Mouse (Mus musculus): ENCODE results near the gene Dcaf4. TPM values are rescaled to one million over a fixed set of nuclear protein-coding genes. Genes with fewer than 3 reads are reported as not detected.

Gene Dcaf4
- total RNA-seq, 2 experiments from 2014 or later: 38.6 to 49.2 TPM

DNA sequence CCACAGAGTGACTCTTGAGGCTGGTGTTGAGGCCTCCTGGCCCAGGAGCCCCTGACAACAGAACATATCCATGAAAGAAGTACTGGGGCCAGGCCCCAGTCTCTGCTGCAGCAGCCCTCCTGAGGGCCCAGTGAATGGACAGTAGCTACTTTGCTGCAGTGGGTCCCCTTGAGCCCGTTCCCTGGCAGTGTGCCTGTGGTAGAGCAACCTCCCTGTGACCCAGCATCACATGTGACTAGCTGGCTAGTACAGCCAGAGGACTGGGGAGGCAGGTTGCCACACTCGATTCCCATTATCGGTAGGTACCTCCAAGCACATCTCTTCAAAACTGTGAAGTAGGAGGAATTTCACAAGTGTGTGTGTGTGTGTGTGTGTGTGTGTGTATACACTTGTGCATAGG, 12.7 kb downstream of the Dcaf4 start:
- ATAC-seq (replicated peaks; ENCODE audit: low FRiP score, low TSS enrichment, poor library complexity, severe bottlenecking): no peak

DNA sequence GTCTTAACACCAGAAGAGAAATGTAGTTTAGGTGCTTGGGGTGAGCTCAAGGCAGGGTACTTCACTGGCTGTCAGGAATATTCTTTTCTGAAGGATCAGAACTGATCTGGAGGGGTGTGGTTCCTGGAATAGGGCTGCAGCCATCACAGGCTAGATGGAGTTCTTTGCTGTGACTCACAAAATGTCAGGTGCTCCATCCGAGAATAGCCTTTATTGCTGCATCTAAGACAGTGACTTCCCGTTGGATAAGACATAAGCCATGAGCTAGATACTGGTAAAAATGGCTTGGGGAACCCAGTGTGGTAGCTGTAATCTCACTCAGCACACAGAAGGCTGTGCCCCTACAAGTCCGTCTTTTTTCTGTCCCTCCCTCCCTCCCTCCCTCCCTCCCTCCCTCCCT, 13.9 kb downstream of the Dcaf4 start:
- no peak for ATAC-seq (replicated peaks; ENCODE audit: low FRiP score, low TSS enrichment, poor library complexity, severe bottlenecking)

DNA sequence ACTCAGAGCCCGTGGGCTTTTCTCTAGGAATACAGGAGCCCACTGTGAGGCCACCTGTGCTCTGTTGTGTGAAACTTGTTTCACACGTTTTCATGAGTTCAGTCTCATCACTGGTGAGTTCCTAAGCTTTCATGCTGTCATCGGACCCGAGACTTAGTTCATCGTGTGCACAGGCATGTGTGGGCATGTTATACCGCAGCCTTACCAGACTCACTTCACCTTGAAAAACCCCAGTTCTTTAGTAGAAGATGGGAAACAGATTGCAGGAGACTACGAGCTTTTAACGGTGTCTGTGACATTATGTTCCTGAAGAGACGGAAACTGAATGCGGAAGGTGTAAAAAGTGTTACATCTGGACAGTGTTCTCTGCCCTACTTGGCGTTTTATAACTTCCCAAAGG, 15.2 kb downstream of the Dcaf4 start:
- ATAC-seq (replicated peaks; ENCODE audit: low FRiP score, low TSS enrichment, poor library complexity, severe bottlenecking): no peak

DNA sequence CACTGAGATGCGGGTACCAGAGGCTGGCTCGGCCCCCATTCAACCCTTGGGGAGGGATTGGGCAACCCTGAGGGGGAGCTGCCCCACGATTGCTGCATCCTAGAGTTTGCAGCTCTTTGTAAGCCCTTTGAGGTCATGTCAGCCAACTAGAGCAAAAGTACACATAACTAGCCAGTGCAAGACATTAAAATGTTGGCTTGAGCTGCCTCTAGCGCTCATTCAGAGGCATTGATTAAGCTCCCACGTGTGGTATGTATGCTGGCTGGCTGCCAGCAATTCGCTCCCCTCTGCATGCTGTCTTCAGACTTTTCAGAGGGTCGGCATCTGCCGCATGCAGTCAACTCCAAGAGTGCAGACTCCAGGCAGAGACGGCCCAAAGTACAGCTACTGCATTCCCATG, 15.8 kb downstream of the Dcaf4 start:
- ATAC-seq (replicated peaks; ENCODE audit: low FRiP score, low TSS enrichment, poor library complexity, severe bottlenecking): no peak

DNA sequence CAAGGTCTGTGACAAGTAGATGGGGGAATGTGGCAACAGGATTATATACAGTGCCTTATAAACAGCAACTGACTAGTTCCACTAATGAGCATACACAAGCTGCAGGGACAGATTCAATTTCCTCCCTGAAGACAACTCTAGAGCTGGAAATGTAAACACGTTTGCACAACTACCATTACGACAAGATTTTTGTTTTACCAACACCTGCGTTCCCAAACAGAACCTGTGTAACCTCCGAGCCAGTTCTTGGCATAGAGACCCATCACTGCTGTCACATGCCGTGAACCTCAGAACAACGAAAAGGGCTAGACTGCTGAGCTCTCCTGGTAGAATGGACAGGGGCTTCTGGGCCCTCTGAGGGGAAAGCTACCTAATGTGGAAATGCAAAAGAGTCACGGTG, 23.7 kb downstream of the Dcaf4 start:
- no peak for ATAC-seq (replicated peaks; ENCODE audit: low FRiP score, low TSS enrichment, poor library complexity, severe bottlenecking)

DNA sequence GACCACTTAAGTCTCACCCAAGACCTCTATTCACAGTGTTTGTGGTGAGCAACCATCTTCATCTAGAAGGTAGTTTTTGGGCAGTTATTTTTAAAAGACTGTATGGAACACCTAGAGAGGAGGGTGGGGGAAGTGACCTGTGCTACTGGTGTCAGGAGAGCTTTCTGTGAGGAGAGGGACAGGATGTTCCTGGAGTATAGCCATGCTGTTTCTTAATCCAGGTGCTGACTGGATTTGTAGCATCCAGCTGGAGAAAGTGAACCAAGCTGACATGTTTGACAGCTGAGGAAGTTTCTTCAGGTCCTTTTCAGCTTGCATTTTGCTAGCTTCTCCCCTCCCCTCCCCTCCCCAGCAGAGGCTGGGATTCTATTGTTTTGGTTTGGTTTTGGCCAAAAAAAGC, 24.5 kb downstream of the Dcaf4 start:
- ATAC-seq (replicated peaks; ENCODE audit: low FRiP score, low TSS enrichment, poor library complexity, severe bottlenecking): no peak

DNA sequence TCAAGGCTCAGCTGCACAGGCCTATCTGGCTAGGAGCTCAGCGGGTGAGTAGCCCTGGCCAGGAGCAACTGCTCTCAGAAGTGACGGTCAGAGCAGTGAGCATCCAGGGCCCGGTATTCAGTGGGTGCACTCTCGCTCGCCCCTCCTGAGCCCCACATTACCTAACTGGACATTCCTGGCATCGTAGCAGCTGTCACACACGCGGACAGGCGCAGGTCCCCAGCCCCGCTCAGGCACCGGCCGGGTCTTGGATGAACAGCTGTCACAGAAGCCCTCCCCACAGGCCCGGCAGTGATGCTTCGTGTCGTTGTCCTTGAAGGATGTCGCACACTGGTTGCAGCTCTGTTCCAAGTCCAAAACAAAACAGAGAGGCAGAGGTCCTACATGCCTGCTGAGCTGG, 31.0 kb downstream of the Dcaf4 start:
- no peak for ATAC-seq (replicated peaks; ENCODE audit: low FRiP score, low TSS enrichment, poor library complexity, severe bottlenecking)

DNA sequence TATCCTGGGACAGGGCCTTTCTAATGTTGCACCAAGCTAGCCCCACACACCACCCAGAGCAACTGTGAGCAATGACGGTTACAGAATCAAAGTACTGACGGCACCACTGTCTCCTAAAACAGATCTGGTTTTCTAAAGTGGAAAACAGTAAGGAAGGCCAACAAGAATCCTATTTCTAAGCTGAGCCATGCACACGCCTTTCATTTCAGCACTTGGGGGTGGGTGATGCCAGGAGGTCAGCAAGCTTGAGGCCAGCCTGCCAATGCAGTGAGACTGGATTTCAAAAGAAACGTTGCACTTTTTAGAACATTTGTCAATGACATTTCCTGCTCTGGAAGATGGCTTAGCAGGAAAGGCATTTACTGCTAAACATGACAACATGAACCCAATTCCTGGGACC, 33.5 kb downstream of the Dcaf4 start:
- no peak for ATAC-seq (replicated peaks; ENCODE audit: low FRiP score, low TSS enrichment, poor library complexity, severe bottlenecking)

DNA sequence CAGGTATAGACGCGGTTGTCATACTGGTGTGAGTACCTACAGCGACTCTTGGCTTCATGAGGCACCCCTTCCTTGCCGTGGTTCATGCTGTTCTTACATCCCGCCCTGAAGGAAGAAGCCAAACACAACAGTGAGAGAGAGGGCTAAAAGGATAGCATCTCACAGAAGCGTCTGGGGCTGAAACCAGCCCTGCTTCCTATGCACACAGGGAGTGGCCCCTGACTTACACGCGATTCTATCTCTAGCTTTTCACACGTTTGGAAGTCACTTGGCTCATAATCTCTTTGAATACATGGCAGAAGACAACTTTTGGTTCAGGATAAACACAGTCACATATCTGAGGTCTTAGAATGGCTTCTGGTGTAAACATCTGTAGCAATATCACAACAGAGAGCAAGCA, 35.3 kb downstream of the Dcaf4 start:
- ATAC-seq (replicated peaks; ENCODE audit: low FRiP score, low TSS enrichment, poor library complexity, severe bottlenecking): peak; percentile 42

DNA sequence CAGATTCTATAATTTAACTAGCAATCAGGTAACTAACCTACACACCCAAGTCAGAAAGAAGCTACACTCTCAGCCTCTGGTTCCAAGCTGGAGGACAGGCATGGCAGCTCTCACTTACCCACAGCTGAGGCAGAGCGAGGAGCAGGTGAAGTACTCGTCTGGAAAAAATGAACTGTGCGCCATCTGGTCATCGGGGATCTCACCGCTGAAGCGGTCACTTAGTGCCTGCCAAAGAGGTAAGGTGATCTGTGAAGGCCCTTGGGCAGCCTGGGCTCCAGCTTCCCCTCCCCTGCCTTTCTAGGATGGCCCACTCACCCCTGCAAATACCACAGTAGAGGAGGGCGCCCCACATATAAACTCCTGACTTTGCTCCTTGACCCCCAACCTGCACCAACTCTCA, 38.2 kb downstream of the Dcaf4 start:
- ATAC-seq (replicated peaks; ENCODE audit: low FRiP score, low TSS enrichment, poor library complexity, severe bottlenecking): no peak

DNA sequence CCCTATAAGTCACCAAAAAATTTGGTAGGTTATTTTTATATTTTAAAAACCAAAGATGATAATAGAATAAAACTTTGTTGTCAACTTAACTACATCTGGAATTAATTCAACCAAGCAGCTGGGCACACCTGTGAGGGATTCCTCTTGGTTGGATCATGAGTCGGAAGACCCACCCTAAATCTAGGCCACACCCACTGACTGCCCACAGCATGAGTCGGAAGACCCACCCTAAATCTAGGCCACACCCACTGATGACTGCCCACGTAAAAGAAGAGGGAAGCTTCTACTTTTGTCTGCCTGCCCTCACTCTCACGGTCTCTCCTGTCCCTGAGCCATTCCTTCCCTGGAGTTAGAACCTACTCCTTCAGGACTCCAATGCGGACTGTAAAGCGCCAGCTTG, 39.9 kb downstream of the Dcaf4 start:
- ATAC-seq (replicated peaks; ENCODE audit: low FRiP score, low TSS enrichment, poor library complexity, severe bottlenecking): no peak

DNA sequence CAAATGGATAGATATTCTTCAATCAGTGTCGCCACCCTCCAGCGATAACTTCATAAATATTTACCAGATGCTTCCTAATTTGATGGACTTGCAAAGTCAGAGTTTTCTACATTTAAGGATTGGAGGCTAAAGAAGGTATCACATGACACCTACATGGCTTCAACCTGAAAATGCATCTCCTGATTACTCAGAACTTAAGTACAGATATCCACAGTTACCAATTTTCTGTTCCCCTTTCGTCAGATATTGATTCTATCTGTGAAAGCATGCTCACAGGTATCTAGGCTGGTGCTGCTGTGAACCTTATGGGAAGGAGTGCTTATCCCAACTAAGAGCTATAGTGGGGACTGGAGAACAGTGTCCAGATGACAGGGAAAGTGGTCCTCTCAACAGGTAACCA, 42.3 kb downstream of the Dcaf4 start:
- no peak for ATAC-seq (replicated peaks; ENCODE audit: low FRiP score, low TSS enrichment, poor library complexity, severe bottlenecking)

DNA sequence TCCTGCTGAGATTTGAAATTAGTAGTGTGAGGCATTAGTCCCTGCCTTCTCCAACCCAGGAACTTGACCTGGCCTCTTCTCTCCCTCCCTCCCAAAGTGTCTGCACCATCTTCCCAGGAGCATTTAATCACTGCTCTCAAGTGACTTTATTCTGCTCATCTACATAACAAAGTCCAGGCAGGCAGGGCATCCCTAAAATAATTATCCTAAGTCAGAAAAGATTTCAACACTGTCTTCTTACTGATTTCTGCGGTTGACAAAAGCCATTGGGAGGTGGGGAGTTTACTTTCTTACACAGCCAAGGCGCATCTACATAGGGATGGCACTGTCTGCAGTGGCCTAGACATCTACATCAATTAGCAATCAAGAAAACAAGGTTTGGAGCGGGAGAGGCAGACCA, 49.6 kb downstream of the Dcaf4 start:
- ATAC-seq (replicated peaks; ENCODE audit: low FRiP score, low TSS enrichment, poor library complexity, severe bottlenecking): no peak

DNA sequence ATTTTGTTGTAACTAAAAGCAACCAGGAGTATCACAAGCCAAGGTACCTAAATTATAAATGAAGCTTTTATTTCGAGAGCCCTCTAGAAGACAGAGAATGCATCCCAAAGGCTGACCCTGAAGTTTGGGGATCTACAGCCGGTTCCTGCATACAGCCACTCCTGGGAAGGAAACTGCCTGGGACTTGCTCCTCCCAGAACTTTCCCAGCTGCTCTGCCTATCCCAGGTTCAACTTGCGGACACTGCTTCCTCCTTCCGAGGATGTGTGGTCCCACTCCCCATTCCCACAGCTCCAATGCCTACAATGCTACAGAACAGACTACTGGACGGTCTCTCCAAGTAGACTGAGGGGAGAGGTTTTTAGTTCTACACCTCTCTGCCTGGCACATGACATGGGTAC, 52.5 kb downstream of the Dcaf4 start:
- no peak for ATAC-seq (replicated peaks; ENCODE audit: low FRiP score, low TSS enrichment, poor library complexity, severe bottlenecking)

DNA sequence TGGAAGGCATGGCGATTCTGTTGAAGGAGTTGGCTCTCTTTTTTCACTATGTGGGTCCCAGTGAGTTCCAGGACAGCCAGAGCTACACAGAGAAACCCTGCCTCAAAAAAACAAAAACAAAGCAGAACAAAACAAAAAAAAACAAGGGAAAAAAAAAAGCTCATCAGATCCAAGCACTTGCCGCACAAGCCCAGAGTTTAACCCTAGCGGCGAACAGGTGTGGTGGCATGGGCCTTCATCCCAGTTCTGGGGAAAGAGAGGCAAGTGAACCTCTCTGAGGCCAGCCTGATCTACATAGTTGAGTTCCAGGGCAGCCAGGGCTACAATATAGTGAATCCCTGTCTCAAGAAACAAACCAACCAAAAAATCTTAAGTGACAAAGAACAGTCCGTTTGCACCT, 57.2 kb downstream of the Dcaf4 start:
- no peak for ATAC-seq (replicated peaks; ENCODE audit: low FRiP score, low TSS enrichment, poor library complexity, severe bottlenecking)

DNA sequence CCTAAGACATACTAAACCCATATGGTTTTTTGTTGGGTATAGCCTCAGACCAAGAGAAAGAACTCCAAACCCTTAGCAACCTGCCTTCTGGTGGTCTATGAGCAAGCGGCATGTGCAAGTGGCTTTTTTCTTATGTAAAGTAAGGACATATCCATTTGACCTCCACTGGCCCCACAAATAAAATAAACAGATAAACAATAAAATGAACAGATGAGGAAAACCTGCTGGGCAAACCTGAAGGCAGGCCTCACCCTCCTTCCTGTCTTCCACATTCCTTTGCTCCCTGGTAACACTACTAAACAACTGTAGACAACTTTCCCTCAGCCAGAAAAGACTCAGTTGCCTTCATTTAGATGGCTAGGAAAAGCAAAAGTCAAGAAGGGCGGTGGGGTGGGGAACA, 58.1 kb downstream of the Dcaf4 start:
- no peak for ATAC-seq (replicated peaks; ENCODE audit: low FRiP score, low TSS enrichment, poor library complexity, severe bottlenecking)

DNA sequence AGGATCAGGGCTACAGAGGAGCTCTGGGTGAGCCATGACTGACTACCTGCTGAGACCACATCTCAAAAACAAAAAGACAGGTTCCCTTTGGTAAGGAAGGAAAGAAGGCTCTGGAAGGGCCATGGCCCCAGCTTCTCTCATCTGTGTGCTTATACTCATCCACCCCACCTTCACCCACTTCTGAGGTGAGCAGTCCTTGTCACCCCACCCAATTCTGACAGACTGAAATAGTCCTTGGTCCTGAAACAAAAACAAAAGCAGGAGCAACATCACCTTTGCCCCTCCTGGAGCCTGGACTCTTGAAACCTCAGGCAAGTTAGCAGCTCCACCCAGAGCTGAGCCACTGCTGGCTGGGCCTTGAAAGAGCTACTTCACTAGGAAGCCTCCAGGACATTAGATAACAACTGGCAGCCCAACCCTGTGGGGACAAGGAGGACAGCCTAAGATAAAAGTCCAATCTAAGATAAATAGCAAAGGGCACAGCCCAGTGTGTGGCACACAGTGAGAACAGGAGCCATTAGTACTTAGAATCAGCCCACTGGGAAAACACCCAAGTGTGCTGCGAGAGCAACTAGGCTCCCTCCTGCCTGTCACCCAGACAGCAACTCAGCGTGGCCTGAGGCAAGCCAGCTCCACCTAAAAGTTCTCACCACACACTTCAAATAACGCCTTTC, 58.8 kb downstream of the Dcaf4 start:
- peak; percentile 99 for ATAC-seq (replicated peaks; ENCODE audit: low FRiP score, low TSS enrichment, poor library complexity, severe bottlenecking)

DNA sequence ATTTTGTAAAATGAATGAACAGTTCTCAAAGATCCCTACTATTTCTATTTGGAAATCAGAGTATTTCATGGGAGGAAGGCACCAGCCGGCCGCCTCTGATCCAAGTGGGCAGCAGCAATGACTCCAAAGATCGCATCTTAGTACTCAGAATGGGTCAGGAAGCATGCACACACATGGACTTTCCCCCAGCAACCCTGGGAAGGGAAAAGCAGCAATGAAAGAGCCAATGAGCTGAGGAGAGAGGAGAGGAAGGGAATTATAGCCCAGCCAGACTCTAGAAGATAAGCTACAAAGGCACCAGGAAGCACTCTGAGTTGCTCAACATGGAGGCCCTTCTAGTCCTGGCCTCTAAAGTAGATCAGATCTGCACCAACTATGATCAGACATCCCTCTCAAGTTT, 60.0 kb downstream of the Dcaf4 start:
- ATAC-seq (replicated peaks; ENCODE audit: low FRiP score, low TSS enrichment, poor library complexity, severe bottlenecking): no peak

DNA sequence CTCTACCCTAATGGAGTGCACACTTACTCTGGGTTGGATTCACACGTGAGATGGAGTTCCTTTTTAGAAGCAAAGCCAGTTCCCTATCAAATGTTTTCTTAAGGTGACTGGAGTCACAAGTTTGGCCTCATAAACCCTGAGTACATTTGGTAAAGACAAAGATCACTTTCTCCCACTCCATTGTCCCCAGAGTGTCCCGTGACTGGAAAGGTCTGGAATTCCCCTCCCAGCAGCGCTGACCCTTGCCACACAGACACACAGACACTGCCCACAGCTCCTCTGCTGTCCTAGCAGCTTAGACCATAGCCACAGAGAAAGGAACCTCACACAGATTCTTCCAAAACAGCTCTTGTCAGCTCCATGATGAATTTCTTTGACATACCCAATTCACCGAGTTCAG, 61.8 kb downstream of the Dcaf4 start:
- ATAC-seq (replicated peaks; ENCODE audit: low FRiP score, low TSS enrichment, poor library complexity, severe bottlenecking): no peak

DNA sequence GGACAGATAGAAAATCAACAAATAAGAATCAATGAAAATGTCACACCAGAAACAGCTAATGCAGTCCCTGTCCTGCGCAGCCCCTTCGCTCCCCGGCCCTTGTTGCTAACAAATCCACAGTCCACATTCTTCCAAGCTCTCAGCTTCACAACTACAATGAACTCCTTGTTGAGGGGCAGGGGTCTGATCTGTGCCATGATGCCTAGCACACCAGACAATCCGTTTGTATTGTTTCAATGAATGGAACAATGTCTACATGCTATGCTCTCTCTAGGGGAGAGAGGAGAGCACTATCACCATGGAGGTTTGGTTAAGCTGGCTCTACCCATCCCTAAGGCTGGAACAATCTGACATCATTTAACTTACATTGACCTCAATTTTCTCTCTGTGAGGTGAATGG, 62.5 kb downstream of the Dcaf4 start:
- ATAC-seq (replicated peaks; ENCODE audit: low FRiP score, low TSS enrichment, poor library complexity, severe bottlenecking): no peak

DNA sequence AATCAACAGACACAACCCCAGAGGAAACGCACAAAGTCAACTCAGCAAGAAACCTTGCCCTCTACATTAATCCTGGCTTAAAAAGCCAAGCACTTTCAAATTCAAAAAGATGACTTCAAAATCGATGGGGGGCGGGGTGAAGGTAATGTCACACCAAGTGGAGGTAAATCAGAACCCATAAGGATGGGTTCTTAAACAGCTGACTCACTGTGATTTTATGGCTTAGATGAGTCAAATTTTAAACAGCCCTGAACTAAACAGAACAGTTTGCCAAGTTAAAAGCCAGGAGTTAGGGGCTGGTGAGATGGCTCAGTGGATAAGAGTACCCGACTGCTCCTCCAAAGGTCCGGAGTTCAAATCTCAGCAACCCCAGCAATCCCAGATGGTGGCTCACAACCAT, 66.4 kb downstream of the Dcaf4 start:
- ATAC-seq (replicated peaks; ENCODE audit: low FRiP score, low TSS enrichment, poor library complexity, severe bottlenecking): no peak
